Mouse (Mus musculus): Measurements from ENCODE around the gene Nr6a1.
A peak's percentile ranks its signal among the peaks of the same experiment; 100 is the strongest.

The Nr6a1 gene

DNA sequence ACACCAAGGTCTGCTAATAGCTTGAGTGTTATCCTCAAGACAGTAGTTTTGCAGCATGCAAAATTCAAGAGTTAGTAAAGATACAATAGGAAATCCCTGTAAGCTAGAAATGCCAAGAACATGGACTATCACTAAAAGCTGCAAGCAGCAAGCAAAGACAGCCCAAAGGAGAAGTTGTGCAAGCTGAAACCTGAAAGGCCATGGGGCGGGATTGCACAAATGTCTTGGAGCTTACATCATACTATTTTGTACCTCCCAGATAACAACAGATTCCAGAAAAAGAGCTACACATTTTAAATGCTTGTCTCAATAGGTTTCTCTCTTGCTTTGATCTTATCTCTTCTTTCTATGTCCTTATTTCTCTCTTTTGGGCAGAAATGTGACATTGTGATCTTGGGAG is 60.8 kb downstream of the Nr6a1 start:
- no peak for DNase-seq

DNA sequence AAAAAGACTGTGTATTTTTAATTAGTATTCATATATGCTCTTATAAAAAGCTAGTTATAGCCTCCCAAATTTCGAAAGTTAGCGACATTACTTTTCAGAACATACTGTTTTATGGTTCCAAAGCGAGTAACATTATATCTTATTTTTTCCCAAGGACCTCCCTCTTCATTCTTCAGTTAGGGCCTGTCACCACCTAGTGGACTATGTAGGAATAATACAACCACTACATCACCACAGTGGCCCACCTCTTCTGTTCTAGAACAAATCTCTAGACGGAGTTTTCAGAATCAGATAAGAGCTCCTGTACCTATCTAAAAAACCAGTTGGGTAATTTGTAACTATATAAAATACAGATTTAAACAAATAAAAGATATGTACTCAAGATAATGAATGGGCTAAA is 63.5 kb downstream of the Nr6a1 start:
- DNase-seq, result peak; percentile 28

- DNase-seq, result no peak
Observed at GRCm38 (mm10) chr2:38851797-38852196, 75.7 kb downstream of the Nr6a1 start.

- DNase-seq, result no peak
Observed at GRCm38 (mm10) chr2:38846319-38846718, 81.2 kb downstream of the Nr6a1 start.

- no peak for DNase-seq
Observed at GRCm38 (mm10) chr2:38835489-38835888, 92.0 kb downstream of the Nr6a1 start.

GRCm38 (mm10) chr2:38831976-38832375 is 95.5 kb downstream of the Nr6a1 start:
- DNase-seq, result no peak

- DNase-seq, result no peak
Observed at GRCm38 (mm10) chr2:38829521-38829920, 98.0 kb downstream of the Nr6a1 start.

GRCm38 (mm10) chr2:38827801-38828306 is 99.6 kb downstream of the Nr6a1 start:
- DNase-seq, result no peak

GRCm38 (mm10) chr2:38826189-38826588 is 101.3 kb downstream of the Nr6a1 start:
- peak; percentile 9 for DNase-seq

- peak; percentile 6 for DNase-seq
Observed at GRCm38 (mm10) chr2:38824791-38825768, 102.4 kb downstream of the Nr6a1 start.

DNA sequence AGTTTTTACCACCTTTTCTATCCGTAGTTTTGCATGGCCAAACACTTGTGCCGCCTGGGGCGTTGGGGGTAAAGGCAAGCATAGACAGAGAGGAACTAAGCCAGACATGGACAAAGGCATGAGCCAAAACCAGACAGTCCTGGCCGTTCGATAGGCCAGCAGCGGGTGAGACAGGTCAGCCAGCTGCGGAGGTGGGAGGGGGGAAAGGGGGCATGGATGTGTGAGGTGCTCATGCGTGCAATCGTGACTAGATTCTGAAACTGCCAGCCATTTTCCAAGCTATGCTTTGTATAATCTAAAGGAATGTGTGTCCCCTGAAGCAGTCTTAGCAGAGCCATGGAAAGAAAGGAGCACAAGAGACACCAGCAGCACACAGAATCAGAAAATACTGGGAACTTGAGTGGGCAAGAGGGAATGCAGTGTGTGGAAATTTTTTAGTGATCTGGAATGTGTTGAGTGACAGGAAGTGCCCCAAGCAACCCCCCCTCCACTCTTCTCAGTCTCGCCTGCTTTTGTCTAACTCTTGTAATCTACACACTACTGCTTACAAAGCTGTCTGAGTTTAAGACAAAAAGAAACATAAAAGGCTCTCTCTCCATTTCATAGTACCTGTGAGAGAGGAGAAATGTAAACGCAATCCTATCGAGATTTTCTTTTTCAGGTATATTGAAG is 103.4 kb downstream of the Nr6a1 start:
- peak; percentile 31 for DNase-seq

DNA sequence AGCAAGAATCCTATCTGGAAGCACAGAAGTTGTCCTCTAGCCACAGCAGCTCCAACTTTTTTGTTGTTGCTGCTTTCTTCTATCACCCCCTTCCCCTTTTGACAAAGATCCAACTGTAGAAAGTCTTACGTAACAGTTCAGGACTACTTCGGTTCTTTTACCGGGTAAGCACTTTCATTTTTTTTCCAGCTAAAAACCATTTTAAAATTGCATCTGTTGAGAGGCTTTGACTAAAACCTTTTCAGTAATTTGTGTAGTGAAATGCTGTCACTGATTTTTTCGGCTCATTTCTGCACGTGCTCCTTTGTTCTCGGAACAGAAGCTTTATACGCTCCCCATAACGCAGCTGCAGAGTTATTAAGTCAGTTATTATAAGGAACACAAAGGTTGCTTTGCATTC is 104.1 kb downstream of the Nr6a1 start:
- DNase-seq, result no peak

GRCm38 (mm10) chr2:38822995-38823394 is 104.5 kb downstream of the Nr6a1 start:
- peak; percentile 28 for DNase-seq

DNA sequence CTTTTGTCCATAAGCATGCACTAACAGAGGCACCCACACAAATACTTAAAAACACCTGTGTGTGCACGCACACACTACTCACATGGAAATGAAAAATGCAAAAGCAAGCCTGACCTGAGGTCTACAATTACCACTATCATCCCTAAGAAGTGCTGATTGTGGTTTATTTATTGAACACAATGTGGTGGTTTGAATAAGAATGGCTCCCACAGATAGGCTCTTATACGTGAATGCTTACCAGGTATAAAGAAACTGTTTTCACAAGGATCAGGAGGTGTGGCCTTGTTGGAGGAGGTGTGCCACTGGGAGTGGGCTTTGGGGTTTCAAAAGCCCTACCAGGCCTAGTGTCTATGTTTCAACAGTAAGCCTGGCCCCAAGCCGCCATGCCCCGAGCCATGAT is 110.0 kb downstream of the Nr6a1 start:
- DNase-seq, result no peak

DNA sequence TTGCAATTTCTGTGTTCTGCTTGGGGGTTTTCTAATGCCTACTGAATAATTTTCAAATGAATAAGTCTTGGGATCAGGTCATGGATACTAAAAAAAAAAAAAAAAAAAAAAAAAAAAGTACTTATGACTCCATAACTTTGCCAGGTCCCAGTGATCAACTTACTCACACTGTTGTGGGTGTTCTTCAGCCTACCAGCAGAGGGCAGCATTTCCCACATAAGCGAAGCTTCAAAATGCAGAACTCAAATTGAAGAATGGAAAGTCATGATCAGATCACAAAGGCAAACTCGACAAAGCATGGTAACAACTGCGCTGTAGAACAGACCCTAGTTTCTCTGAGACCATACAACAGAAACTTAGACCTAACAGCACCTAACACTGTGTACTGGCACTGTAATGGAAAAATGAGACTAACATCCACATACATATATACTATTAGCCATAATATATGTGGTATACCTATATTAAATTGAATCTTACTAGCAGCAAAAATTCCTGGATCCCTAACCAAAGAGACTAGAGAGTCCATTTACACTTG is 130.3 kb downstream of the Nr6a1 start:
- DNase-seq, result peak; percentile 80

DNA sequence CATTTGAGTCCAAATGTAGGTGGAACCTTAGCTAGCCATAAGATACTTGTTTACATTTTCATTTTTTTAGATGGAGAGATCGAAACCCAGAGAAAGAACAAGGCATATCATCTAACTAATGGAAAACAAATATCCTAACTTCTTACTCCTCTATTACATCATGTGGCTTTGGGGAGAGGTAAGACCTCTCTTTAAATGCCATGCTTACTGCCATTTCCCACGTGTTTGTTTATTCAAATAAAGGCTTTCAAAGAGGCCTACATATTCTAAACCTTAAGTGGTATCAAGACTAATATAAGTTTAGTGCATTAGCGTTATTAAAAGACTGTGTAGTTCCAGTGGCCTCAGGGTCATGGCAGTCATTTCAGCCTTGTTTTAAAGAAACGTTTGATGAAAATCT is 140.2 kb downstream of the Nr6a1 start:
- DNase-seq, result no peak

- no peak for DNase-seq
Observed at GRCm38 (mm10) chr2:38786216-38786960, 141.1 kb downstream of the Nr6a1 start.

DNA sequence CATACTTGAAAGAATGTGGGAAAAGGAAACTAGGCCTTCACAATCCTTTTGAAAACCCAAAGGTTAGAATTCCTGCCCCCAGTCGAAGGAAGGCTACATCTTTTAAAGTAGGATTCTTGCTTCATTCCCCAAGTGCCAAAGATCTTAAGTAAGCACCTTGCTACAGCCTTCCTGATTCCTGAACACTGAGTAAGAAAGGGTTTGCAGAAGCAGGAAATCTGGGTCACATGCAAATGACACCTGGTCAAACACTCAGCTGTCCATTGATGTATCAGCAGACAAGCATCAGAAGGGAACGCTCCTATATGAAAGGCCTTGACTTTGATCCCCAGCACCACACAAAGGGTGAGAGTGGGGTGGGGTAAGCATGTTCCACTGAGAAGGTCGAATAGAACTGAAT is 142.4 kb downstream of the Nr6a1 start:
- DNase-seq, result no peak

GRCm38 (mm10) chr2:38784396-38784795 is 143.1 kb downstream of the Nr6a1 start:
- DNase-seq, result no peak

- no peak for DNase-seq
Observed at GRCm38 (mm10) chr2:38783364-38783763, 144.1 kb downstream of the Nr6a1 start.

DNA sequence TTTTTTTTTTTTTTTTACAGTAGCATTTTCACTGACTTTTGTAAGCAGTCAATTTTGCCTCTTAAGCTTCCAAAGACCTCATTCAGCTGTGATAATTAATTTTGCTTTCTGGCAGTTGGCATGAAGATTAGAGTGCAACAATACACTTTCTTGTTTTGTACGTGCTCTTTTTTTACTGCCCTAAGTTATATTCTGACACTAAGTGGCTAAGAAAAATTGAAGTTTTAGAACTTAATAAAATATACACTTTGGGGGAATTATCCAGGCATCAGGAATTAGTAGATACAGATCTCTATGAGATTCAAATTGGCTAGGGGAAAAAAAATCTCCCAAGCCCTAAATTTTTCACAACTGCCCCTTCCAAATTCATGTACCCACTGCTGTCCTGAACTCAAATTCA is 144.8 kb downstream of the Nr6a1 start:
- DNase-seq, result no peak

DNA sequence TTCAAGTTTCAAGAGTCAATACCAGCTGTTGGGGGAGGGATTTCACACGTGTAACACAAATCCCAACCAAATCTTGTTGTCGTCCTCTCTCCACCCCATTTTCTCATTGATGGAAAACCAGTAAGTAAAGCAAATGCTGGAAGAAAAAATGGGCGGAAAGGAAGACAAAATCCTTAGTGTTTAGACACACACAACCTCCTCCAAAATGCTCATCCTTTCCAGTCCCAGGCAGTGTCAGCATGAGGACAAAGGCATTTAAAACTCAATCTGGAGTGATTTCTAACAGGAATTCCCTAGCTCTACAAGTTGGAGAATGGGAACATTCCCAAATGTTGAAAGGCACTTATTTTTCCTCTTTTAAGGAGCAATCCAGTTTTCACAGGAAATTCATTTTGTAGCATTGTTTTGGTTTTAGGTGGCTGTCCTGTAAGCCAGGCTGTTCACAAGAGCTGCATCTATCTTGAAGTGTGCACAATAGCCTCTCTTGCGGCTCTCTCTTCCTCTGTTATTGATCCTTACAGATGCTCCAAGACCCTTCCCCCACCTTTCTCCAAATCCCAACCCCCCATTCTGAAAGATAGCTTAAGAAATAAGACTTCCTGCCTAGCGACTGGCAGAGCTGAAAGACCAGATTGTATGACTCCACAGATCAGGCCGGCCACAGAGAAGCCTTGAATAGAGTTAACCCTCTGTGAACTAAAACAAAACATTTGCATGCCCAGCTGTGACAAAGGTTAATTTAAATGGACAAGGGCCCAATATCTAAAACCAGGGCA is 145.4 kb downstream of the Nr6a1 start:
- no peak for DNase-seq

Data from lung, postnatal 14 days (tissue).